Mouse (Mus musculus) embryo, embryonic 11.5 days (tissue): Measurements from ENCODE around the gene Cyp2d9.
A peak's percentile ranks its signal among the peaks of the same experiment; 100 is the strongest.
"Not testable (repeated sequence)": the region's sequence is repeated elsewhere in the genome, so short reads cannot be mapped to it uniquely, and the experiment has no call there.

Source experiments
- DNase-seq: peaks from one replicate; pipeline ENCODE4 v3.0.0-alpha.2; 2012; ENCODE audit warnings: low read depth, low spot score

The Cyp2d9 gene

GRCm38 (mm10) chr15:82433137-82433536 lies at the start of gene Cyp2d9:
TSS of gene Cyp2d9 (plus strand) at chr15:82433437.
- DNase-seq: no peak

GRCm38 (mm10) chr15:82385729-82386128 lies 47.5 kb upstream of the Cyp2d9 start:
- no peak for DNase-seq

- not testable (repeated sequence) for DNase-seq
These were observed 43.3 kb upstream of the Cyp2d9 start for GRCm38 (mm10) chr15:82389916-82390315.

GRCm38 (mm10) chr15:82393922-82394321 lies 39.3 kb upstream of the Cyp2d9 start, which contains the start of gene Cyp2d11:
TSS of gene Cyp2d11 (minus strand) at chr15:82394022.
- DNase-seq: not testable (repeated sequence)

GRCm38 (mm10) chr15:82395955-82396354 lies 37.3 kb upstream of the Cyp2d9 start:
- DNase-seq: not testable (repeated sequence)

- no peak for DNase-seq
These were observed 31.7 kb upstream of the Cyp2d9 start for GRCm38 (mm10) chr15:82401516-82401915.

- DNase-seq: no peak
These were observed 31.1 kb upstream of the Cyp2d9 start for GRCm38 (mm10) chr15:82402106-82402505.

- DNase-seq: no peak
These were observed 30.5 kb upstream of the Cyp2d9 start for GRCm38 (mm10) chr15:82402741-82403140.

GRCm38 (mm10) chr15:82403606-82404005 lies 29.6 kb upstream of the Cyp2d9 start:
- no peak for DNase-seq

GRCm38 (mm10) chr15:82404163-82404562 lies 29.1 kb upstream of the Cyp2d9 start:
- DNase-seq: no peak

GRCm38 (mm10) chr15:82406981-82407380 lies 26.3 kb upstream of the Cyp2d9 start, which contains the start of gene Cyp2d10:
TSS of gene Cyp2d10 (minus strand) at chr15:82407195.
- no peak for DNase-seq

GRCm38 (mm10) chr15:82407536-82407935 lies 25.7 kb upstream of the Cyp2d9 start:
- no peak for DNase-seq

- DNase-seq: peak; percentile 41
These were observed 16.1 kb upstream of the Cyp2d9 start for GRCm38 (mm10) chr15:82416797-82417789.

GRCm38 (mm10) chr15:82418616-82419015 lies 14.6 kb upstream of the Cyp2d9 start:
- DNase-seq: no peak

GRCm38 (mm10) chr15:82422935-82423334 lies 10.3 kb upstream of the Cyp2d9 start:
- no peak for DNase-seq

- DNase-seq: no peak
These were observed 9.8 kb upstream of the Cyp2d9 start for GRCm38 (mm10) chr15:82423471-82423870.

GRCm38 (mm10) chr15:82433621-82434020 lies 384 bp downstream of the Cyp2d9 start:
- DNase-seq: no peak

GRCm38 (mm10) chr15:82434541-82434940 lies 1.3 kb downstream of the Cyp2d9 start:
- no peak for DNase-seq

- no peak for DNase-seq
These were observed 1.8 kb downstream of the Cyp2d9 start for GRCm38 (mm10) chr15:82435011-82435410.

GRCm38 (mm10) chr15:82435606-82436005 lies 2.4 kb downstream of the Cyp2d9 start:
- no peak for DNase-seq

GRCm38 (mm10) chr15:82437975-82438617 lies 4.9 kb downstream of the Cyp2d9 start:
- no peak for DNase-seq

- DNase-seq: no peak
These were observed 10.4 kb downstream of the Cyp2d9 start for GRCm38 (mm10) chr15:82443658-82444057.
